Mouse (Mus musculus) kidney, postnatal 0 days (tissue): ENCODE data around the gene Adamts14. TPM values are rescaled to one million over a fixed set of nuclear protein-coding genes. Genes with fewer than 3 reads are reported as not detected.

Experiments used
- ATAC-seq: fragments of 200-750 bp; cut with Nextera tagmentation; replicated peaks from 2 replicates; pipeline ENCODE4 v1.8.0; 2017; ENCODE audit warnings: low read depth, moderate number of reproducible peaks, moderate TSS enrichment, moderate library complexity; ENCODE audit not compliant: low FRiP score
- DNase-seq: peaks from one replicate; pipeline ENCODE4 v3.0.0-alpha.2; 2016; ENCODE audit warnings: low spot score
- H3K27ac ChIP-seq: fragments of 300-500 bp; sonication (generic); 2 replicates; pipeline ENCODE4 v1.5.1; 2014; ENCODE audit warnings: mild to moderate bottlenecking
- H3K27me3 ChIP-seq: fragments of 300-500 bp; sonication (generic); 2 replicates; pipeline ENCODE4 v1.6.1; 2014; ENCODE audit warnings: low read length, mixed read lengths; ENCODE audit not compliant: insufficient read depth
- H3K36me3 ChIP-seq: fragments of 300-500 bp; sonication (generic); 2 replicates; pipeline ENCODE4 v1.6.1; 2014; ENCODE audit warnings: low read length, mixed read lengths; ENCODE audit not compliant: insufficient read depth
- H3K4me1 ChIP-seq: fragments of 300-500 bp; sonication (generic); replicated peaks from 2 replicates; pipeline ENCODE4 v1.6.1; 2014; ENCODE audit warnings: antibody characterized with exemption, low read length, mixed read lengths; ENCODE audit not compliant: insufficient read depth
- H3K4me2 ChIP-seq: fragments of 300-500 bp; sonication (generic); 2 replicates; pipeline ENCODE4 v1.6.1; 2014; ENCODE audit warnings: mild to moderate bottlenecking, low read length, moderate library complexity, mixed read lengths
- H3K4me3 ChIP-seq: fragments of 300-500 bp; sonication (generic); replicated peaks from 2 replicates; pipeline ENCODE4 v1.5.1; 2014; ENCODE audit warnings: low read depth, low read length
- H3K9ac ChIP-seq: fragments of 300-500 bp; sonication (generic); 2 replicates; pipeline ENCODE4 v1.6.1; 2014; ENCODE audit warnings: low read depth, low read length
- H3K9me3 ChIP-seq: fragments of 300-500 bp; sonication (generic); replicated peaks from 2 replicates; pipeline ENCODE4 v1.6.1; 2016; ENCODE audit warnings: low read length, inconsistent platforms, mixed read lengths
- CTCF ChIP-seq: IDR thresholded peaks from 2 replicates; pipeline ENCODE4 v1.5.1; 2016; ENCODE audit warnings: antibody characterized with exemption, low read depth, mild to moderate bottlenecking, moderate library complexity
- WGBS: fragments of 180-500 bp; shearing (Covaris S2); extraction: QIAGEN DNeasy Blood & Tissue Kit; methylation state at CpG from one replicate; pipeline ENCODE4 v1.1.7; 2014; 5-methylcytosine and 5-hydroxymethylcytosine counted together
- polyA plus RNA-seq: library from polyadenylated mRNA; unstranded; fragments of >200 nt; fragmentation: Nextera tagmentation; extraction: Ambion mirVana; gene quantifications from 2 replicates; pipeline ENCODE4 v1.2.1, GENCODE M21; 2015

Adamts14 gene
- polyA plus RNA-seq, 1 experiment from 2014 or later, result 0.71 TPM

GRCm38 (mm10) chr10:61174711-61175441 is 98.4 kb downstream of the Adamts14 start:
- 0 out of 2 replicates have a peak, but pooled peaks cover 6% of the 10 kb centered on the region for H3K4me1 ChIP-seq
- H3K27me3 ChIP-seq, result no peaks in the 10 kb centered on the region
- no peak for TF ChIP-seq CTCF
- H3K4me2 ChIP-seq, result no peak overlapping the region
- H3K36me3 ChIP-seq, result no peaks in the 10 kb centered on the region
- no peaks in the 10 kb centered on the region for H3K9me3 ChIP-seq
- H3K27ac ChIP-seq, result no peak overlapping the region
- H3K9ac ChIP-seq, result no peak overlapping the region
- DNase-seq (no peak), ATAC-seq (no peak)
- 42% methylated on average over 13 of the region's 13 CpGs for WGBS
- H3K4me3 ChIP-seq, result no peak overlapping the region

GRCm38 (mm10) chr10:61172496-61172895 is 100.7 kb downstream of the Adamts14 start:
- 76% methylated on average over 4 of the region's 4 CpGs for WGBS
- Histone ChIP-seq H3K9me3 (no peaks in the 10 kb centered on the region), H3K4me3 (no peak overlapping the region), H3K4me1 (0 out of 2 replicates have a peak, but pooled peaks cover 6% of the 10 kb centered on the region), H3K36me3 (no peaks in the 10 kb centered on the region), H3K27ac (no peak overlapping the region), H3K4me2 (no peak overlapping the region), H3K9ac (no peak overlapping the region), H3K27me3 (no peaks in the 10 kb centered on the region)
- ATAC-seq (no peak), DNase-seq (no peak)
- TF ChIP-seq CTCF, result no peak; the same call in 1 of the 2 replicates

- no peak for TF ChIP-seq CTCF
- ATAC-seq (no peak), DNase-seq (no peak)
- 66% methylated on average over 3 of the region's 3 CpGs for WGBS
- no peak within 1 kb of the TSS for H3K27ac ChIP-seq
- no peaks in the 10 kb centered on the region for H3K27me3 ChIP-seq
- 0 out of 2 replicates have a peak, but pooled peaks cover 6% of the 10 kb centered on the region for H3K4me1 ChIP-seq
- no peak within 1 kb of the TSS for H3K9ac ChIP-seq
- H3K9me3 ChIP-seq, result no peaks in the 10 kb centered on the region
- H3K36me3 ChIP-seq, result no peaks in the 10 kb centered on the region
- no peak within 1 kb of the TSS for H3K4me2 ChIP-seq
- H3K4me3 ChIP-seq, result no peak within 1 kb of the TSS
Measured at GRCm38 (mm10) chr10:61171654-61172053, 101.6 kb downstream of the Adamts14 start, which contains the start of gene Tbata. TSS of gene Tbata (plus strand) at chr10:61171954.

GRCm38 (mm10) chr10:61168393-61168792 is 104.8 kb downstream of the Adamts14 start:
- H3K9ac ChIP-seq, result no peak overlapping the region
- no peak overlapping the region for H3K27ac ChIP-seq
- DNase-seq, result no peak
- no peak overlapping the region for H3K4me2 ChIP-seq
- no peaks in the 10 kb centered on the region for H3K27me3 ChIP-seq
- WGBS, result 65% methylated on average over 2 of the region's 2 CpGs
- no peak for TF ChIP-seq CTCF
- no peaks in the 10 kb centered on the region for H3K9me3 ChIP-seq
- no peak for ATAC-seq
- no peaks in the 10 kb centered on the region for H3K4me1 ChIP-seq
- no peaks in the 10 kb centered on the region for H3K36me3 ChIP-seq
- H3K4me3 ChIP-seq, result no peak overlapping the region

- H3K27ac ChIP-seq, result no peak overlapping the region
- no peak overlapping the region for H3K4me3 ChIP-seq
- no peaks in the 10 kb centered on the region for H3K4me1 ChIP-seq
- DNase-seq (no peak), ATAC-seq (no peak)
- no peaks in the 10 kb centered on the region for H3K36me3 ChIP-seq
- H3K27me3 ChIP-seq, result no peaks in the 10 kb centered on the region
- H3K4me2 ChIP-seq, result no peak overlapping the region
- no peaks in the 10 kb centered on the region for H3K9me3 ChIP-seq
- WGBS, result 46% methylated on average over 9 of the region's 9 CpGs
- no peak for TF ChIP-seq CTCF
- H3K9ac ChIP-seq, result no peak overlapping the region
Measured at GRCm38 (mm10) chr10:61167333-61168096, 105.7 kb downstream of the Adamts14 start.

DNA sequence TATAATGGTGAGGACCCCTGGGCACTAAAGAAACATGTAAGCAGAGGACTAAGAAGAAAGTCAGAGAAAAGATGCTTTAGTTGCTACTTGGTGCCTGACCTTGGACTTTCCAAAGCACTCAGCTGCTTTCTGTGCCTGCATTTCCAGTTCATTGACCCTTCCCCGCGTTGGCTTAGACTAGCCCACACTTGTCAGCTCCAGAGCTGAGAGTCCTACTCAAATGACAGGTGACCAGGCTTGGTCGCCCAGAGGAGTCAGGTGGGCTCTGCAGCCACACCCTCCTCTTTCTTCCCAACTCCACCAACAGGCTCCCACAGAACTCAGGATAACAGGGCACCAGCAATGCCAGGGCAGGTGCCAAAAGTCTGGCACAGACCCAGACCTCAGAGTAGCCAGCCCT is 110.9 kb downstream of the Adamts14 start:
- Histone ChIP-seq H3K27me3 (no peaks in the 10 kb centered on the region), H3K9me3 (no peaks in the 10 kb centered on the region), H3K4me2 (no peak overlapping the region), H3K36me3 (no peaks in the 10 kb centered on the region), H3K9ac (no peak overlapping the region), H3K27ac (no peak overlapping the region), H3K4me3 (no peak overlapping the region), H3K4me1 (no peaks in the 10 kb centered on the region)
- TF ChIP-seq CTCF, result no peak
- 49% methylated on average over 3 of the region's 3 CpGs for WGBS
- DNase-seq (no peak), ATAC-seq (no peak)
